Mouse (Mus musculus): ENCODE measurements around the gene Capn7.

The Capn7 gene

DNA sequence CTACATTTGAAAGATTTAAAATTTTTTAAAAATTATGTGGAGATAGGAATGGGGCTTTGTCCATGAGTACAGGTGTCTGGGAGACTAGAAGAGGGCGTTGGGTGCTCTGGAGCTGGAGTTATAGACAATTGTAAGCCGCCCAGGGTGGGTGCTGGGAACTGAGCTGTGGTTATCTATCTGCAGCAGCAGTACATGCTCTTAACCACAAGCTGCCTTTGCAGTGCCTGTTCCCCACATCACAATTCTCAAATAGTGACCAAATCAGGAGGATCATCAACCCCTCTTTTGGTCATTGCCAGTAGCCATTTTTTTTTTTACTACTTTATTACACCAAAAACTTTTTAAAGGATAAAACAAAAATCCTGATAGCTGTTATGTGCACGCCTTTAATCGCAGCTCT is 28.2 kb downstream of the Capn7 start:
- in situ Hi-C loops (cut with MboI, MseI): no loop called here

DNA sequence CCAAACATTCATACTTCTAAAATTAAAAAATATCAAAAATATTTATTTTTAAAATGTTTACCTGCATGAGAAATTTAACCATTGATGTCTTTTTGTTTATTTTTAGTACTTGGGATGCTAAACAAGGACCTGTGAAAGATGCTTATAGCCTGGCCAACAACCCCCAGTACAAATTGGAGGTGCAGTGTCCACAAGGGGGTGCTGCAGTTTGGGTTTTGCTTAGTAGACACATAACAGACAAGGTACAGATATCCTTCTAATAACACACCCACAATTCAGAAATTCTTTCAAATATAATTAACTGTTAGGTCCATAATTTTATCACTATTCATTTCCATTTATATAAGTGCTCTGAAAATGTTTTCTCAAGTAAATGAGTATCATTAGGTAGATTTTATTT is 28.9 kb downstream of the Capn7 start:
- in situ Hi-C loops (cut with MboI, MseI): no loop called here

DNA sequence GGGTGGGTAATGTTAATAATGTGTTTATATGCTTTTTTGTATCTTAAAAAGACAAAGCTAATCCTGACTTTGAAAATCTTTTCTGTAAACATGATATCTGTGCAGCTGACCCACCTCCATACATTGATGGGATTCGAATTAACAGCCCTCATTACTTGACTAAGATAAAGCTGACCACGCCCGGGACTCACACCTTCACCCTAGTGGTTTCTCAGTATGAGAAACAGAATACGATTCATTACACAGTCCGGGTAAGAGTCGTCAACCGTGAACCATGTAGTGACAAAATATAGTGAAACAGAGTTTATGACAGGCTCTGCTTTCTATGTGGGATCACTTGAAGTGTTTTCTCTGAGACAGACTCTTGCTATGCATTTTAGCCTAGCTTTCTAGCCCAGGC is 31.5 kb downstream of the Capn7 start:
- in situ Hi-C loops (cut with MboI, MseI): no loop called here

DNA sequence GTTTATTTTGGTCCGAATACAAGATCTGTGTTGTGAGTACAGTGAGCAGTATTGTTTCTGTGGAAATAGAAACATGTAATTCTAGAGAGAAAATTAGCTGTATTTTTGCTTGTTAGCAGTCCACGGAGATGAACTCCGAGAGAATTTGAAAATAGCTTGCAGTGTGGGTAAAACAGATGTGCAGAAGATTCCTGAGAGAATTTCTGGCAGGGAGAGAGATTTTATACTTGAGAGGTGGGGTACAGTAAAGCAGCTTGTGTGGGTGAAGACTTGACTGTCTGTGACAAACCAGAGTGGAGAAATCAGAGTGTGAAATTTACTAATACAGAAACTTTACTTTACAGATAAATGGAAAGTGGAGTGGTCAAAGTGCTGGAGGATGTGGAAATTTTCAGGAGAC is 32.9 kb downstream of the Capn7 start:
- in situ Hi-C loops (cut with MboI, MseI): no loop called here

DNA sequence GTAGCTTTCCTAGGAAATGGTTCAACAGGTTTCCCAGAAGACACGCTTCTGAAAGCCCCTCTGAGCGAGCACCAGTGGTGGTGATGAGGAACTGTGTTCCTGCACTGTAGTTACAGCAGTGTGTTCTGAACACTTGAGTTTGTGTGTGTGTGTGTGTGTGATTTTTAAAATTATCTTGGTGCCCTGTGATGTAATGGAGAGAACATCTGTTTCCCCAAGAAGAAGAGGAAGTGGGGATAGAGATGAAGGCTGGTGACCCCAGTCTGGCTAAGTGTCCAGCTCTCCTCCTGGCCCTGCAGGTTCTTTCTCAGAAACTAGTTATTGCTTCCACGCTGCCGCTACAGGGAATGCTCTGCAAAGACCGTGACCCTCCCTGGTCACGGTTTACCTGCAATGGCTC is 38.0 kb downstream of the Capn7 start:
- in situ Hi-C loops (cut with MboI, MseI): no loop called here

DNA sequence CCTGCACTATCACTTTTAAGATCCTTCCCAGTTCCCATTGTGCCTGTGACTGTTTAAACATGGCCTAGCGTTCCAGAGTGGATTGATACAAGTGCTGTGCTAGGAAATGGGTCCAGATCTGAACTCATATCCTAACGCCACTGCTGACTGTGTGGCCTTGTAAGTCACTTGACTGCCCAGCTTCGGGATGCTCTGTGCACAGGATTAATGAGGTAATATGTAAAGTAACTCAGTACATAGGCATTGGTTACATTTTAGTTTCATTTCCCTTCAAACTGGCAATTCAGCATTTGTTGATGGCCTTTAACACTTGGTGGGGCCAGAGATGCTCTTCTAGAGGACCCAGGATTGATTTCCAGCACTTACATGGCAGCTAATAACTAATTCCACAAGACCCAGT is 39.9 kb downstream of the Capn7 start:
- in situ Hi-C loops (cut with MboI, MseI): no loop called here

DNA sequence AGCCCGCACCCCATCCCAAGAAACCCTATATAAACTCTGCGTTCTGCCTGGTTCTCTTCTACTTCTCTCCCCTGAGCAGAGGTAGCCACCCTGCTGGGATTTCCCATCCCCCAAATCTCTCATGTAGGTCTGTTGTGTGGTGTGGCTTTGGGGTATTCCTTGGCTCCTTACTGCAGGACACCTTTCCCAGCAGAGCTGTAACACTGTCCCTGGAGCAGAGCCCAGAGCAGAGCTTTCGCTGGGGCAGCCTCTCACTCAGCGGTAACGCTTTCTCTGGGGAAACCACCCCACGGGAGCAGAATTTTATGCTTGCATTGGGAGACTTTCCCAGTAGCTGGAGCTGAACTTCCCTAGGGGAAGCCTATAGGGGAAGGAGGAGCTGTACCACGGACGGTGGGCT is 45.8 kb downstream of the Capn7 start:
- in situ Hi-C loops (cut with MboI, MseI): no loop called here

DNA sequence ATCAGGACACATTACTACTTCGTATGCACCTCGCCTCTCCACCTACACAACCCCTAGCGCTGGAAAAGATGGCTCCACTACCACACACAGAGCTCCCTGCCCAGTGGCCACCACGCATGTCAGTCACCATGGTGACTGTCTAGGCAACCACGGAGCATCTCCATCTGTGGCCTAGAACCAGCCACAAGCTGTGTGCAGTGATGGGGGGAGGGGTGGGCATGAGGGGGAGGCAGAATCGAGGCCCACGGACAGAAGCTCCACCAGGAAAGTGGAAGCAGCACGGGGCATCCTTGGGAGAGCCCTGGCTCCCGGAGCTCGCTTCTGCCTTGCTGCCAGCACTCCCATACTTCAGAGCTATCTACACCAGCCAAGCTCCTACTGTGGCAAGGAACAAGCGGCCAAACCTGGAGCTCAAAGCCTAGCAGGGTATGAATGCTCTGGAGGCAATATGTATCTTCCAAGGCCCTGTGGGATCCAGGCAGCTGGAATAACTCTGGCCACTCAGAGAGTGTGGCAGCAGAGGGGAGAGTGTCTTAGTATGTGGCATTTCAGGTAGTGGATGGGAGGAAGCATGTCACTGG is 47.1 kb downstream of the Capn7 start:
- in situ Hi-C loops (cut with MboI, MseI): no loop called here

DNA sequence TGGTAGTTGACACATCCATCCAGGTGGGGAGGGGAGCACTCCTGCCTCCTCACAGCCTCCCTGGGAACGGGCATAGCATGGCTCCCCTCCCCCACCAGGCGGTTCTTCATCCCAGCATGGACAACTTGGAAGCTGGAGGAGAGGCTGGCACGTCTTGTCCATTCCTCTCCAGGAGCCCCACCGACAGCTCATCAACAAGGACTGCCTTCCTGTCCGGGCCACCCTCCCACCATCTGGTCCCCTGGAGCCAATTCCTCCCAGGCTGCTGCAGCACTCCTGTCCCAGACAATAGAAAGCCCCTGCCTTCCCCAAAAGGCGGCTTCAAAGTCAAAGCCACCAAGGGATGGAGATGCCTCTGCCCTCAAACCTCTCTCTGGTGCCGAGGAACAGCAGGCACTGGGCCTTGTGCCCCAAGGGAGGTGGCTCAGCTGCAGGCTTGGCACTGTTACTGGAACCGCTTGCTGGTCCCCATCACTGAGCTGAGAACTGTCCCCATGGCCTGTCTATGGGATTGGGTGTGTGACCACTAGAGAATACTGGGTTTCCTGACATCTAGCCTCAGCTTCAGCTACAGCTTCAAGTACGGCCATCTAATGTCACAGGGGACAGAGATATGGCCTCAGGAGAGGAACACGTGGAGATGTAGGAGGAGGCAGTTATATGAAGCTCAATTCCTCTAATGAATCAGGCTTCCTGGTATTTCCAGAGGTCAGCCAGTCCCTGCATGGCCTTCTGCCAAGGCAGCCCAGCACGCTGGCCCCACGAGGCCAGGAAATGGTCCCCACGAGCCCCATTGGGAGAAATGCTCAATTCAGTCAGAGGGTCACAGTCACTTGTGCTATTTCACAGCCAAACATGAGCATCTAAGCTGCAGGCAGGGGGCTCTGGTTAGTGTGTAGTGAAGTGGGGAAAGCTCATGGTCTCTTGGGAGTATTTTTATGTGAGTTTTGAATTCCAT is 48.2 kb downstream of the Capn7 start:
- in situ Hi-C loops (cut with MboI, MseI): loop anchor here (5.0 kb wide), 1 partner anchor 73 kb away; no protein-coding TSS in a partner anchor

DNA sequence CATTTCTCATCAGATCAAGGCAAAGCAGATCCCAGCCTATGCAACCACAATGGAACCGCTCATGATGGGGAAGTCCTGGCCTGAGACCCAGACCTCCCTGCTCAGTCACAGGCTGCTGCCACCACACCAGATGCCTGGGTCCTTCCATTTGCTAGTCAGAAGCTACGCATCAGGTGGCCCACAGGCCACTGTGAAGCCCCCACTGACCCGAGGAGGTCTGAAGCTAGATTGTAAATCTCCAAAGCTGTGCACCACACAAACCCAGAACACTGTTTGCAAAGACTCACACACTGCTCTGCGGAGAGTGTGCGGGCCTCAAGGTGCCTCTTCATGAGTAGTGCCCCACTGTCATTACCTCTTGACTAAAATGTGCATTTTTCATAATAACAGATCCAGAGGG is 49.0 kb downstream of the Capn7 start:
- in situ Hi-C loops (cut with MboI, MseI): loop anchor here (5.0 kb wide), 1 partner anchor 72 kb away; no protein-coding TSS in a partner anchor

DNA sequence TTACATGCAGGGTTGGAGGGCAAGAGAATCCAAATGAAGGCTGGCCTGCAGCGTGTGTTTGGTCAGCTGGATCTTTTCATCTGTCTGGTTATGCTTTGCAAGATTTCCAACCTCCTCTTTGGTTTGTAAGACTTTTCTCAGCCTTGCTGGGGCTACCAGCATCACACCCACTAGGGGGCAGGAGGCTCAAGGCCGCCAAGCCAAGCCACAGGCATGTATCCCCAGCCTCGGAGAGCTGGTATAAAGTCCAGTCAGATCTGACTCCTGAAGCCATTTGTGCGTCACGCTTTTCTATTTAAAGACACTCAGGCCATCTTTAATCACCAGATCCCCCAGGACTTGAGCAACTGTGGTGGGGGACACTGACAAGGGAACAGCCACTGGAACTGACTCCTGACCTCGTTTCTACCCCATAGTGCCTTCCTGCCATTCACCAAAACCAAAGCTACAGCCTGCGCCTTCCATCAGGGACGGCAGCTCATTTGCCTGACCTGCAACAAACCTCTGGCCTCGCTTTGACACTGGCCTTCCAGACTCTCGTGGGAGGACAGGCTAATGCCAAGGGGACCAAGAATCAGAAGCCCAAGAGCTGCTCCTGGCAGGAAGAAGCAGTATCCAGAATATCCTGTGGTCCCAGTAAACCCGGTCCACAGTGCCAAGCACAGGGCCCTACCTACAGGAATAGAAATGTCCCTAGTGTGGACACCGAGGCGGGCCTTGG is 49.7 kb downstream of the Capn7 start:
- in situ Hi-C loops (cut with MboI, MseI): loop anchor here (5.0 kb wide), 1 partner anchor 71 kb away; no protein-coding TSS in a partner anchor

DNA sequence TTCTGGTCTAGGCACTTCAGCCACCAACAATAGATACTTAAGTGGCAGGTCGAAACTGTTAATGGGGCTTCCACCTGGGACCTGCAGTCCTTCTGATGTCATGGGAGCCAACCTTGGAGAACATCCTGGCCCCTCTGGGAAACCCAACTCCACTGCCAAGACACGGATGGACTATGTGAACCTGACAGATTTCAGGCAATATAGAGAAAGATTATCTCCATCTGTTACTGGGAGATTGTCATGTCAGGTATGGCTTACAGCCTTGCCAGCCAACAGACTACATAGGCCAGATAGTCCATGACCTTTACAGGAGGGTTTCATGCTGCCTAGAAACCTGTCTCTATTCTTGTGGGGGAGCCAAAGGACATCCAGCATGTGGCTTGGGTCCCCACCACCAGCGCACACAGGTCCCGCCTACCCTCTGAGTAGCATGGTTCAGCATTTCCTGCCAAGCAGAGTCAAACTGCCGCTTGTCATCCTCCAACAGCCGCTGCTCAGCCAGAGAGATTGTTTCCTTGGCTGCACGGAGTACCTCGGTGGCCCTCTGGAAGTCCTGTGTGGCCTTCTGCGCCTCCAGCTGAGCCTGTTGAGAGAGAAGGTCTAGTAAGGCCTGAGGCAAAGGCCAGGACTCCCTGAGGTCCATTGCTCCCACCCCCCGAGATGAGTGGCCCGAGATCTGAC is 51.0 kb downstream of the Capn7 start:
- in situ Hi-C loops (cut with MboI, MseI): loop anchor here (5.0 kb wide), 1 partner anchor 70 kb away; no protein-coding TSS in a partner anchor

DNA sequence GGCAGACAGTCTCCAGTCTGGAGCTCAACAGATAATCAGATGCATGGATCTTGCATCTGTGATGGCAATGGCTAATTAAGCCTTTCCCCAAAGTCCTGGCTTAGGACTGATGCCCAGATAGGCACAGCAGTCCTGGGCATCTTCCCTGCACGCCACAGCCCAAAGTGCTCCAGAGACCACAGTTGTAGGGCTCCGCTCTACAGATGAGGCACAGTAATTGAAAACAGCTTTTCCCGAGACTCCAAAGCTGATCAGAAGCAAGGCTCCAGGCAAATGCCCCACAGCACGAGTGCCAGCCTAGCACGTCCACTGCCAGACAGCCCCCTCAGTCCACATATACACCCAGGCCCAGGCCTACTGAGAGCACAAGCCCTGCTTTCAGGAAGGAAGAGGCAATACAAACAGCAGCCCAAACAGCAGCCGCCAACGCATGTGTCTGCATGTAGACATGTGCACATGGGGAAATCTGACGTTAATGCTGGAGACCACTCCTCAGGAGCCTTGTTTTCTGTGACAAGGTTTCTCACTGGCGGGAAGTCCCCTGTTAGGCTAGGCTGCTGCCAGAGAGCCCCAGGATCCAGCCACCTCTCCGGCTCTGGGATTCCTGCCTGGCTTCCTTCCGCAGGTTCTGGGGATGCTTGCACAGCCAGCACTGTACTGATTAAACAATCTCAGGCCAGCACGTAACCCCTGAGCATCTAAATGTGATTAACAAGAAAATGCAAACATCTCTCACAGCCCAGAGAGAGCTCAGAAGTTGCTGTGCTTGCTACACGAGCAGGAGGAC is 51.8 kb downstream of the Capn7 start:
- in situ Hi-C loops (cut with MboI, MseI): loop anchor here (5.0 kb wide), 1 partner anchor 69 kb away; no protein-coding TSS in a partner anchor

DNA sequence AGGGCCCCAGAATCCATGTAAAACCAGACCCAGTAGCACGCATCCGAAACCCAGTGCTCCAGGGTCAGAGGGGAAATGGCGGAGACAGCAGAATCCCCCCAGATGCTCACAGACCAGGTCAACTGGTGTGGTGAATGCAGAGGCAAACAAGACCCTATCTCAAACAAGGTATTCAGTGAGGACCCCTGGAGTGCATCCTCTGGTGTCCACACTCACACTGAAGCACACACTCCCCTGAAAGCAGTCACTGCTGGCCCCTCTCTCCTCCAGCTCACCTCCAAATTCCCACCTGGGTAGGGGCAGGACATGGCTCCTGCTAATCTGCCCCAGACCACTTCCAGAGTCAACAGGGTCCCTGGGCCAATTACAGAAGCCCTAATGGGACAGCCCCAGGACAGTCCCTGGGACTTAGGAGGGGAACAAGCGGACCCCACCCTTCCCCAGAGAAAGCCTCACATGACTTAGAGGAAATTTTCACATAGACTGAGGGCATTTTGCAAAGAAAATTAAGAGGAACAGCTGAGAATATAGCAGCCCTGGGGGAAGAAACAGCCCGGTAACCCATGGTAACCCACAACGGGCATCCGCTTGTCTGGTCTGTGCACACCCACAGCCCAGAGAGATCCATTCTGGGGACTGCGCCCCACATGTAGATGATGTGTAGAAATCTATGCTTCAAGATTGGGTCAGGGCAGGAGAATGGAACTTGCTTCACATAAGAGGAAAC is 53.1 kb downstream of the Capn7 start:
- in situ Hi-C loops (cut with MboI, MseI): loop anchor here (5.0 kb wide), 1 partner anchor 68 kb away; no protein-coding TSS in a partner anchor

DNA sequence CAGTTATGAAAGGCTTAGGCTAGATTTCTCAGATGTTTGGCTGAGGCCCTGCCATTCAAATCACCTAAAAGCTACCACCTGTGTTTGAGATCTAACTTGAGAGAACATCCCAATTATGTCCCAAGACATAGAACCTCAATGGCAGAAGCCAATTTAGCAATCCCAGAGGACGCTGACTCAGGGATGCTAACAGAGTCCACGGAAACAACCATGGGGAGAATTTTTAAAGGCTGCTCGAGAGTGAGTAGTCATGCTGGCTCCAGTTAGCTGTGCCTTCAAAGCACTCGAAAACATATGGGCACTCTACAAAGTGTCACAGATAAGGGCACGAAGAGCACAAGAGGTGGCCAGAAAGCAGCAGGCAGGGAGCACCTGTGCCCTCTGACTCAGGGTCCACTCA is 55.9 kb downstream of the Capn7 start:
- in situ Hi-C loops (cut with MboI, MseI): no loop called here

DNA sequence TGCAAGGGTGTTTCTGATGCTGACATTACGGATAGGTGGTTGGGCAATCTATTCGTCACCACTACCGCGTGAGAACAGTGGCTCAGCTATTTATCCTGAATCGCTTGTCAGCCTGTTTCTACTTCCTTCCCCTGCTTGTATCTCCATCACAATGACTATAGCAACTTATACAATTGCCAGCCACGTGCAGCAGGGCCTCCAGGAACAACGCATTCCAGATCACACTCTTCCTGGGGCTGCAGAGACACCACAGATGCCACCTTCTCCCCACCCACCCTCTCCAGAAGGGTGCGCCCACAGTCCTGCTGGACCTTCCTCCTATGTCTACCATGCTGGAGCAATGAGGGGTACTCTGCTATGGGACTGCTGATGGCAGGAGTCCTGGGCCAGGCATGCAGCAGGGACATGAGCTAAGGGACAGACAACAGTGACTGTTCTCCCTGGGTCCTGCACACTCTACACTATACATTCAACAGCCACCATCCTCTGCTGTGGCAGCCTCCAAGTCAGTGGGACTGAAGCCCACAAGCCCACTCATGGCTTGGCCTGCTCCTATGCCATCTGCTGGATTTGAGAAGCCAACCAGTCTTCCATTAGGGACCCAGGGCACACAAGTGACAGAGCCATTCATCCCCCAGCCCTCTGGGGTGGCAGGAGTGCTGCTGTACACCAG is 56.6 kb downstream of the Capn7 start:
- in situ Hi-C loops (cut with MboI, MseI): no loop called here

DNA sequence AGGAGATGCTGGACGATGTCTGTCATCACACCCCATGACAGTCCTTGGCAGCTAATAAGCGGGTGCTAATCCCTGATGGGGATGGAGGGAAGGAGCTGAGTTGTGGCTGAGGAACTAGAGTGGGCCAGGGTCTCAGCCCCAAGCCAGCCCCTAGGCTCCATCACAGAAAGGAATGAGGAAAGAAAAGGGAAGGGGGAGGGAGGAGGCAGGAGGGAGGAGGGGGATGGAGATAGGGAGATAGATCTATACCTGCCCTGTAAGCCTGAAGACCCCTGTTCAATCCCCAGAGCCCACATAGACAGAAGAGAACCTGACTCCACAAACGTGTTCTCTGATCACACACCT is 57.1 kb downstream of the Capn7 start:
- in situ Hi-C loops (cut with MboI, MseI): no loop called here

DNA sequence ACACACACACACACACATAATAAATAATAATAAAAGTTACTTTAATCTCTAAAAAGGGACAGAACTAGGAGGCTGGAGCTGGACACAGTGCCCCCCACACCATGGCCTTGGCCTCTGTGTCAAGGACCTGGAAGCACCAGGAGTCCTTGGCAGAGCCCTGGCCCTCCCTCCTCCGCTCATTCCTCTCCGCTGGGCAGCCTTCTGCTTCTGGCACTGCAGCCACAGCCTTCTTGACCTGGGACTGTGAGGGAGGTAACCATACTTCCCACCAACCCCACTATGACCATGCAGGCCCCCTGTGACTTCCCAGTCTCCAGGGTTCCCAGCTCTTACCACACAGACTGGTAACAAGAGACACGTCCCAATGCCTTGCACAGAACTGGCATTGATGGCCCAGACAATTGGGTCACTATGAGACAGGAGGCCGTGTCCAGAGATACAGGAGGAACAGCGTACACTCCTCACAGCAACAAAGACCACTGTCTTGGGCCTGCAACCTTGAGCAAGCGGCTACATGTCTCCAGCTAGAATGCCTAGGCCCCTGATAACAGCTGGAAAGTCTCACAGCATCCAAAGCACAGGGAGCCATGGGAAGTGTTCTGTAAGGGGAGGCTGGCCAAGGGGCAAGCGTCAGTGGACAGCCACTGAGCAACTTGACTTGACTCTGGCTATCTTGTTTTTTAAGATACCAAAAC is 57.6 kb downstream of the Capn7 start:
- in situ Hi-C loops (cut with MboI, MseI): no loop called here

All from T-helper 1 cell (primary cell).